Comparison of ENCODE assay signal across 32 mouse cellular contexts in genomic region chr9:89479406-89479805, GRCm38 (mm10).
"Had no signal": no experiment of that assay in that cellular context is flagged by ENCODE, and none has a peak within 500 bp of the region (broad histone marks: within the 10 kb centered on the region; RNA-seq: fewer than 3 reads in every experiment).

No protein-coding gene starts in this region.

- H3K4me1 ChIP-seq: limb, embryonic 10.5 days; limb, embryonic 12.5 days; limb, embryonic 13.5 days; limb, embryonic 15.5 days; liver, embryonic 12.5 days; liver, embryonic 13.5 days; liver, embryonic 15.5 days; lung, embryonic 15.5 days; megakaryocyte, embryonic 14.5 days; midbrain, embryonic 10.5 days; midbrain, embryonic 12.5 days; midbrain, embryonic 13.5 days; midbrain, embryonic 15.5 days; neural tube, embryonic 12.5 days had no signal

- H3K4me3 ChIP-seq: limb, embryonic 10.5 days; limb, embryonic 12.5 days; limb, embryonic 13.5 days; limb, embryonic 15.5 days; liver, embryonic 12.5 days; liver, embryonic 13.5 days; liver, embryonic 15.5 days; lung, embryonic 15.5 days; megakaryocyte, embryonic 14.5 days; midbrain, embryonic 10.5 days; midbrain, embryonic 12.5 days; midbrain, embryonic 13.5 days; midbrain, embryonic 15.5 days; myocyte; neural tube, embryonic 12.5 days had no signal

- H3K4me2 ChIP-seq: limb, embryonic 12.5 days; limb, embryonic 13.5 days; limb, embryonic 15.5 days; liver, embryonic 11.5 days; liver, embryonic 12.5 days; liver, embryonic 13.5 days; liver, embryonic 15.5 days; lung, embryonic 14.5 days; lung, embryonic 15.5 days; midbrain, embryonic 11.5 days; midbrain, embryonic 12.5 days; midbrain, embryonic 13.5 days; midbrain, embryonic 15.5 days; neural tube, embryonic 12.5 days had no signal

- H3K36me3 ChIP-seq: limb, embryonic 10.5 days; limb, embryonic 12.5 days; limb, embryonic 13.5 days; limb, embryonic 15.5 days; liver, embryonic 12.5 days; liver, embryonic 13.5 days; liver, embryonic 15.5 days; lung, embryonic 15.5 days; midbrain, embryonic 10.5 days; midbrain, embryonic 12.5 days; midbrain, embryonic 13.5 days; midbrain, embryonic 15.5 days; neural tube, embryonic 12.5 days had no signal

- DNase-seq: left cerebral cortex, postnatal 4 days; liver; liver, embryonic 13.5 days; liver, postnatal 0 days; lung, adult 18-20 months; lung, adult 2 months; lung, embryonic 14.5 days; lung, postnatal 10 days; lung, postnatal 14 days; lung, postnatal 36 days; lung, postnatal 4 days; midbrain, embryonic 14.5 days had no signal

- H3K27me3 ChIP-seq: limb, embryonic 12.5 days; limb, embryonic 13.5 days; limb, embryonic 15.5 days; liver, embryonic 12.5 days; liver, embryonic 13.5 days; liver, embryonic 15.5 days; lung, embryonic 15.5 days; megakaryocyte, embryonic 14.5 days; midbrain, embryonic 12.5 days; midbrain, embryonic 13.5 days; midbrain, embryonic 15.5 days; neural tube, embryonic 12.5 days had no signal

- H3K9ac ChIP-seq: limb, embryonic 12.5 days; limb, embryonic 13.5 days; limb, embryonic 15.5 days; liver, embryonic 12.5 days; liver, embryonic 13.5 days; liver, embryonic 14.5 days; liver, embryonic 15.5 days; liver, postnatal 0 days; lung, embryonic 14.5 days; lung, embryonic 15.5 days; midbrain, embryonic 12.5 days; midbrain, embryonic 13.5 days; midbrain, embryonic 15.5 days; neural tube, embryonic 12.5 days had no signal

- H3K27ac ChIP-seq: limb, embryonic 10.5 days; limb, embryonic 12.5 days; limb, embryonic 13.5 days; limb, embryonic 15.5 days; liver, embryonic 12.5 days; liver, embryonic 13.5 days; liver, embryonic 14.5 days; liver, embryonic 15.5 days; lung, embryonic 15.5 days; macrophage; midbrain, embryonic 10.5 days; midbrain, embryonic 12.5 days; midbrain, embryonic 13.5 days; midbrain, embryonic 15.5 days; neural tube, embryonic 12.5 days had no signal

- ATAC-seq: liver, embryonic 12.5 days; liver, postnatal 0 days; lung, postnatal 0 days; midbrain, embryonic 13.5 days; midbrain, embryonic 15.5 days; midbrain, embryonic 16.5 days had no signal

- H3K9me3 ChIP-seq: limb, embryonic 10.5 days; limb, embryonic 12.5 days; limb, embryonic 13.5 days; limb, embryonic 15.5 days; liver, embryonic 12.5 days; liver, embryonic 13.5 days; liver, embryonic 15.5 days; lung, embryonic 15.5 days; midbrain, embryonic 10.5 days; midbrain, embryonic 12.5 days; midbrain, embryonic 13.5 days; midbrain, embryonic 15.5 days; neural tube, embryonic 12.5 days had no signal
